Mouse (Mus musculus) right cerebral cortex, adult 2 months (tissue): Measurements from ENCODE around the gene Eid2b.
A peak's percentile ranks its signal among the peaks of the same experiment; 100 is the strongest.

Source experiments
- DNase-seq, 2 experiments: peaks; one replicate each; pipeline ENCODE4 v3.0.0; 2021 to 2022; ENCODE audit warnings: low spot score in 2 of 2

Eid2b gene

GRCm38 (mm10) chr7:28301616-28302433 lies 24.3 kb downstream of the Eid2b start, which contains the start of gene Dll3:
Gene Dll3, minus strand, starts transcription at chr7:28302238.
- peak; percentile 33 to 34 for DNase-seq

DNA sequence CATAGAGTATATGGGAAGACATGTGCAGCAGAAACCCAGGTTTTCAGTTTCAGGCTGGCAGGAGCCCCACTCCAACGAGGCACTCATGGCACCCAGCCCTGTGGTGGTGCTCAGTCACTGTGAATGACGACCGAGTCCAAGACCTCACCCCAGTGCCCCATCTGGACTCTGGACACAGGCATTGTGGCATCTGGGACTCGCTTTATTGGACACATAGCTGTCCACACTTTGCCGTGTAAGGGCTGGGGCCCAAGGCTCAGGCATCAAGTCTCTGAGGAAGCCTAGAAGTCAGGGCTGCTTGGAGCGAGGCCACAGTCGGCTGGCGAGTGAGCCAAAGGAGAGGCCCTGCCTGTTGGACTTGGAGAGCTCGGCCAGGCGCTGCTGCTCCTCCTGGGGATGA lies 28.1 kb downstream of the Eid2b start:
- DNase-seq: no peak

GRCm38 (mm10) chr7:28306216-28306615 lies 28.7 kb downstream of the Eid2b start:
- DNase-seq: no peak

- no peak for DNase-seq
These were observed 32.2 kb downstream of the Eid2b start for GRCm38 (mm10) chr7:28309737-28310136.

GRCm38 (mm10) chr7:28311151-28311925 lies 33.8 kb downstream of the Eid2b start:
- DNase-seq: no peak

DNA sequence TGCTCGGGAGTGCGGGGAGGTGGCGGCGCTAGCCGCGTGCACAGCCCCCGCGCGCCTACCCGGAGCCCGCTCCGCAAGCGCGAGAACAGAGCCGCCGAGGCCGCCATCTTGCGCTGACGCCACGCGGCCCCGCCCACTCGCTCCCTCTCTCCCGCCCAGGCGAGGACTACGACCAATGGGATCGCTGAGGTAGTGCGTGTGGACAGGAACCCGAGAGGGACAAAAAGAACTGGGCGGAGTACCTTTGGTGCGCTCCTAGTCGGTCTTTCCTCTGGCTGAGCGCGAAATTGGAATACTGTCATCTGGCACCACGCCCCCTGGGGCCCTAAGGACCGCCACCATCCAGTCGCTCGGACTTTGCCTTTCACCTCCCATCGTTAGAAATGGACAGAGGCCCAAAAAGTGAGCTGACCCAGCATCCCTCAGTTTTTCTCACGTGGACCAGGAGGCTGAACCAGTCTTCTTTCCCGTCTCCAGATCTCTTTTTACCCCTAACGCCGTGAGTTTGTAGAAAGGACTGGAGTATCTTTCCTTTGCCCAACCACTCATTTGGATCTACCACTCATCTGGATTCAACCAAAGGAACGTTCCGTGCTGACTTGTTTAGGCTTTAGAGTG lies 34.5 kb downstream of the Eid2b start, which contains the start of gene Timm50:
Gene Timm50 (minus strand): TSS at position 147 of the 618 bp plus-strand sequence.
- DNase-seq: peak; percentile 99 to 100

- DNase-seq: no peak
These were observed 40.5 kb downstream of the Eid2b start for GRCm38 (mm10) chr7:28318036-28318435.

- DNase-seq: no peak
These were observed 41.2 kb downstream of the Eid2b start for GRCm38 (mm10) chr7:28318714-28319113.

GRCm38 (mm10) chr7:28321974-28322720 lies 44.6 kb downstream of the Eid2b start:
- DNase-seq: no peak

DNA sequence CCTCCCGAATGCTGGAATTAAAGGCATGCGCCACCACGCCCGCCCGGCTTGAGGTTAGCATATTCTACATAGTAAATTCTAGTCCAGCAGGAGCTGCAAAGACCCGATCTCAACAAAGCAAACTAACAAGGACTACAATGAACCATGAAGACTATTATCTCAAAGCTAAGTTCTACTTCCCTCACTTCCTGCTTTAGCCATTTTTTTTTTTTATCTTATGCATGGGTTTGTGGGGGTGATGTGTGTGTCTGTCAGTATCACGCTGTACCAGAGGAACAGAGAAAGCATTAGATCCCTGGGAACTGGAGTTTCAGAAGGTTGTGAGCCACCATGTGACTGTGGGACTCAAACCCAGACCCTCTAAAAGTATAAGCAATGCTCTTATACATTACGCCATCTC lies 47.8 kb downstream of the Eid2b start:
- no peak for DNase-seq

- no peak for DNase-seq
These were observed 48.9 kb downstream of the Eid2b start for GRCm38 (mm10) chr7:28326457-28326856.

DNA sequence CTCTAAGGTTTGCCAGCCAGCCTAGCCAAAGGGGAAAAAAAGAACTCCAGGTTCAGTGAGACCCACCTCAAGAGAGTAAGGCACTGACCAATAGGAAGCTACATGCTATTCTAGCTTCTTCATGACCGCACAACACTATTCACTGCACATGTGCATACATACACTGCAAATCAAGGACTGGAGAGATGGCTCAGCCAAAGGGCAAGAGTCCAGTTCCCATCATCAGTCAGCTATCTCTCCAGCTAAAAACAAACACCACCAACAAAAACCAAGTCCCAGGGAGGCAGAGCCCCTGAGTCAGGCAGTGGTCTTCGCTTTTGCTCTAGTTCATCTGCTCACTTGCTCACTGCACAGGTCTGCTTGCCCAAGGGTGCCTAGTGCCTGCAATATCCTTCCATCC lies 50.7 kb downstream of the Eid2b start:
- DNase-seq: no peak
